Mouse (Mus musculus) layer of hippocampus, postnatal 25 days (tissue): ENCODE results near the gene Sgta. TPM values are rescaled to one million over a fixed set of nuclear protein-coding genes. Genes with fewer than 3 reads are reported as not detected.
"Not testable (repeated sequence)": the region's sequence is repeated elsewhere in the genome, so short reads cannot be mapped to it uniquely, and the experiment has no call there.

Source experiments
- DNase-seq, 2 experiments: peaks; one replicate each; pipeline ENCODE4 v3.0.0; 2022; ENCODE audit warnings: mixed read lengths in 2 of 2, low spot score in 1 of 2; ENCODE audit errors: extremely low spot score in 1 of 2
- total RNA-seq, 2 experiments: library from RNA; stranded (reverse); gene quantifications; 2 replicates each; pipeline ENCODE4 v1.2.3; 2021

Gene Sgta
- total RNA-seq, 2 experiments from 2014 or later: 171 to 178 TPM

- no peak for DNase-seq
These were observed 1.1 kb downstream of the Sgta start for GRCm38 (mm10) chr10:81058896-81059295.

DNA sequence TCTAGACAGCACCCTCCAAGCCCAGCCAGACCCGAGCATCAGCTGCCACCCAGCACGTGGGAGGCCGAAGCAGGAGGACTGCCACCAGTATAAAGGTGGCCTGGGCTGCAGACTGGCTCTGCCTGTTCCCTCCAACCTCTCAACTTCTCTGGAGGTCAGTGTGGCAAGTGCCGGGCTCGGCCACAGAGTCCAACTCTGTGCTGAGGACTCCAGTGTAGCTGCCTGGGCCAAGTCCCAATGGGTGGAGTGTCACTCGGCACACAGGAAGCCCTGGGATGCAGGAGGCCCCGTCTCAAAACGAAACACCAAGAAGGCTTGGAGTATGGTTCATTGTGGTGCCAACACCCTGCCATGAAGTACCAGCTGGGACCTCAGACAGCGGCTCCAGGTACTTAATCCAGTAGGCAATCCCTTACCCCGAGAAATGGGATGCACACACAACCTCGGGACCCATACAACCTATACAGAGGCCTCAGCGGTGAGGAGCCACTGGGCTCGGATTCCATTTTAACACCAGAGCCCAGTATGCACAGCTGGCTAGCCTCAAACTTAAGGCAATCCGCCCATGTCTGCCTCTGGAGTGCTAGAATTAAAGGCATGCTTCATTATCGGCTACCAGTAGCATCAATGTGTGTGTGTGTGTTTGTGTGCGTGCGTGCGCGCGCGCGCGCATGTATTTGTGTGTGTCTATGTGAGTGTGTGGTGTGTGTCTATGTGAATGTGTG is 2.4 kb downstream of the Sgta start:
- no peak for DNase-seq

DNA sequence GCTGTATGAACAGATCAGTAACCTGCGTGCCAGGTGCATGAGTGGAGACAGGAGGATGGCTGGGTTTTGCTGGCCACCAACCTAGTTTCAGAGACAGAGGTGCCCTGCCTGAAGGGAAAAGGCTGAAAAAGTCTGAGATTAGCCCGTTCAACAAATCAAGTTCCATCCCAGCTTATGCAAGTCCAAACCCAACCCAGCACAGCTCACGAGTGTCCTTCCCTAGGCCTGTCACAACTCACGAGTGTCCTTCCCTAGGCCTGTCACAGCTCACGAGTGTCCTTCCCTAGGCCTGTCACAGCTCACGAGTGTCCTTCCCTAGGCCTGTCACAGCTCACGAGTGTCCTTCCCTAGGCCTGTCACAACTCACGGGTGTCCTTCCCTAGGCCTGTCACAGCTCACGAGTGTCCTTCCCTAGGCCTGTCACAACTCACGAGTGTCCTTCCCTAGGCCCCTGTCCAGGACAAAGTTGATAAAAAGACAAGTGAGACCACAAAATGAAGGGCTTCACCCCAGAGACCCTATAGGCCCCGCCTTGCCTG is 4.1 kb downstream of the Sgta start:
- DNase-seq: not testable (repeated sequence)

DNA sequence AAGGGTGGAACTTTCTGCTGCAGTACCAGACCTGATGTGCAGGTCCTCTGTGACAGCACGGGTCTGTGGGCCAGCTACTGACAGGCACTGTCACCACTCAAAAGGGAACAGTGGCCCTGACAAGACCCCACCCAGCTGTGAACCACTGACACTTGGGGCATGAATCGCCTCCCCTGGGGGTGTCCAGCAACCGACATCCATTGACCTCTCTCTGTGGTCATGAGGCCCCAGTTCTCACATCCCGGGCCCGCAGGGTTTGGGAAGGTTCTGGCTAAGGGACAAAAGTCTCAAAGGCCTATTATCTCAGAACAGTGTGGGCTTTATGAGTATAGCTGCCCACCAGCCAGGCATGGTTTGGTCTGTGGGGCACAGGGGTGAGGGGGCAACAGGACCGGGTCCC is 4.8 kb downstream of the Sgta start:
- DNase-seq: no peak

GRCm38 (mm10) chr10:81052577-81052976 is 7.4 kb downstream of the Sgta start:
- no peak for DNase-seq

GRCm38 (mm10) chr10:81051133-81051532 is 8.8 kb downstream of the Sgta start:
- no peak for DNase-seq

GRCm38 (mm10) chr10:81050645-81051044 is 9.3 kb downstream of the Sgta start:
- DNase-seq: no peak

GRCm38 (mm10) chr10:81045246-81045645 is 14.7 kb downstream of the Sgta start:
- not testable (repeated sequence) for DNase-seq

GRCm38 (mm10) chr10:81041458-81042175 is 18.4 kb downstream of the Sgta start:
- DNase-seq: peak; percentile 55 to 81

DNA sequence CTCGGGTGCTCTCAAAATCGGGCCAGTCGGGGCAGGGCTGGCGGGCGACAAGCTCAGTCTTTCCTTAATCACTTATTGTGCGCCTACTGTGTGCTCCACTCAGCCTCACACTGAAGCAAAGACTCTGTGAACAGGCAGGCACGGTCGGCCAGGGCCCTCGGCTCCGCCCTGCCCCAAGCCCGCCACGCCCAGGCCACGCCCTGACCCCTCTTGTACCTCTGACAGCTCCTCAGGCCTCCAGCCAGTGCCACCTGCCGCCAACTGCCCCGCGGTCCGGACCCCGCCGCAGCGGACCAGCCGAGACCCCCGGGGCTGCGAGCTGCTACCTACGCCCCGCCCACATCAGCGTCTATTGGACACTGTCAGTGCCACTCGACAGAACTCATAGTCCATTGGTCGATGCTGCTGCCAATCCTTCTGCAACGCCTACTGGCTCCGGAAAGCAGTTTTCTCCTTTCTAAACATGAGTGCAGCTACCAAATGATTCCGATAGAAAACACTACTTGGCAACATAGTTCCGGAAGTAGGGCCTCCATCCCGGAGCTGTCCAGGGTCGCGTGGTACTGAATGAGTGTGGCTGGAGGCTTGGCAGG is 22.9 kb downstream of the Sgta start, which contains the start of gene Slc39a3:
TSS of gene Slc39a3 (minus strand) at position 439 of the 593 bp plus-strand sequence.
- peak; percentile 98 to 99 for DNase-seq

GRCm38 (mm10) chr10:81036251-81036650 is 23.7 kb downstream of the Sgta start:
- DNase-seq: no peak

DNA sequence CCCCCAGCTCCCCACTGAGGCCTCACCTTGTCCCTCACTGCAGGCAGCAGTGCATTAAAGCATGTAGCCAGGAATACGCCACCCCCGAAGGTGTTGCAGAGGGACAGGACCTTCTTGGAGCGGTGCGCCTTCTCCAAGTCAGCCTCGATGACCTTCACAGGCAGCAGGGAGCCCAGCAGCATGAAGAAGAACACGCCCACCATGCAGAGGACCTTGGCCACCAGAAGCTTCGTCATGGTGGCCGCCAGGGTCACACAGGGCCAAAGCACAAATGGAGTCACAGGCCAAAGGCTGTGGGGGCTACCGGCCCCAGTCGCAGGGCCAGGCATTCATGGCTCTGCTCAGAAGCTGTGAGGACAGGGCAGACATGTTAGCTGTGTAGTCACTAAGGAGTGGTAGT is 26.4 kb downstream of the Sgta start:
- DNase-seq: no peak

GRCm38 (mm10) chr10:81029031-81029430 is 30.9 kb downstream of the Sgta start:
- no peak for DNase-seq

GRCm38 (mm10) chr10:81028219-81028618 is 31.8 kb downstream of the Sgta start:
- DNase-seq: no peak

GRCm38 (mm10) chr10:81027331-81027730 is 32.6 kb downstream of the Sgta start:
- DNase-seq: no peak

GRCm38 (mm10) chr10:81026857-81027256 is 33.1 kb downstream of the Sgta start:
- no peak for DNase-seq

DNA sequence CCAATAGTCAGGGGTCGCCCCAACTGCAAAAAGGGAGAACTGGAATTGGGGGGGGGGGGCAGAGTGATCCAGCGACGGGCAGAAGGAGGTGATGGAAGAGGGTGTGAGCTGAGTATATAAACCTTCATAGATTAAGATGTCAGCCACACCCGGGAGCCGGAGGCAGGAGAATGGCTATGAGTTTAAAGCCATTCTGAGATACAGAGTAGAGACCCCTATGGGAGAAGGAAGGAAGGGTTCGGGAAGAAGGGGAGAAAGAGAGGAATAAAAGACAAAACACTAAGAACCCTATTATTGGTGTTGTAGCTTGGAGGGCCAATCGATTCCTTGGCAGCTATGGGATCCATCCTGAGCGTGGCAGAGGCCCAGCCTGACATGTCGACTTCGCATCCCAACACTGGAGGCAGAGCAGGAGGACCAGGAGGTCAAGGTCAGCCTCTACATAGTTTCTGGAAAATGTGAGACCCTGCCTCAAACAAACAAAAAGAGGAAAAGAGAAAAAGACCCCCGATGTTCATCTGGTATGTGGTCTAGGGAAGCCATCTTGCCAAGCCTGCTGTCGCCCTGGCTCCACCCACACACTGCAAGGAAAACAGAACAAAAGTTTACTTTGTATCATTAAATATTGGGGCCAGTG is 34.2 kb downstream of the Sgta start, which contains the start of gene Diras1:
TSS of gene Diras1 (minus strand) at position 24 of the 637 bp plus-strand sequence.
- DNase-seq: no peak

DNA sequence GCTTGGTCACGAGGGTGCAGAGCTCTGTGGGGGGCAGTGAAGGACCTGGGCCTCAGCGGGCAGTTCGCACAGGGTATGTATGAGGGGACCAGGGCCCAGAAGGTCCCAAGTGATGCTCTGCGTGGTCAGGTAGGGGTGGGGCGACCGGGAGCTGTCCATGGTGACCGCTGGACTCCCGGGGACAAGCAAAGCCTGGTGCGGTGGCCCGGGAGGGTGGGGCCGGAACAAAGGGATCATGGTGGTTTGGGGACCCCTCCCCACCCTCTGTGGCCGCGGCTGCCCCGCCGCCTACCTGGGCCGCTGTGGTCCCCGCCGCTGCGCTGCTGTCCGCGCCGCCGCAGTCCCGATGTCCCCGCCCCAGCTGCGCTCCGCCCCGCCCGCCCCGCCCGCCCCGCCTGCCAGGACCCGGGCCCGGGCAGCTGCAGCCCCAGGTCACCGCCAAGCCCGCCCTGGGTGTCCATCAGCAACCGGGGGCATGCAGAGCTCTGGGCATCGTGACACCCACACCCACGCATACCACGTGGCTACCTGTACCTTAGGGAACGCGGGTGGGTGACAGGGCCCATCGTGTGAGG is 34.8 kb downstream of the Sgta start:
- peak in 1 of 2 experiments; percentile 31 for DNase-seq

- DNase-seq: no peak
These were observed 35.5 kb downstream of the Sgta start for GRCm38 (mm10) chr10:81024346-81024937.

DNA sequence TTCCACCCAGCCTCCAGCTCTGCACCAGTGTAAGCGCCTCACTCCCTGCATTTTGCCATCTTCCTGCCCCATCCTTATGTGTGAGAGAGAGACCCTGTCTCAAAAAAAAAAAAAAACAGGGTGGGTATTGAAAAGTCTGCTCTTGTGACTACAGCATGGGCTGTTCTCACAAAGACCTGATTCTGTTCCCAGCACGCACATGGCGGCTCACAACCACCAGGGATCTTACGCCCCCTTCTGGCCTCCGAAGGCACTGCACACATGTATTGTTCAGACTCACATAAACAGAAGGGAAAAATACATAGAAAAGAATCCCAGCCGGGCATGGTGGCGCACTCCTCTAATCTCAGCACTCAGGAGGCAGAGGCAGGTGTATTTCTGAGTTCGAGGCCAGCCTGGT is 37.2 kb downstream of the Sgta start:
- no peak for DNase-seq
